ENCODE assay signal across 9 mouse cellular contexts in the genomic region with DNA sequence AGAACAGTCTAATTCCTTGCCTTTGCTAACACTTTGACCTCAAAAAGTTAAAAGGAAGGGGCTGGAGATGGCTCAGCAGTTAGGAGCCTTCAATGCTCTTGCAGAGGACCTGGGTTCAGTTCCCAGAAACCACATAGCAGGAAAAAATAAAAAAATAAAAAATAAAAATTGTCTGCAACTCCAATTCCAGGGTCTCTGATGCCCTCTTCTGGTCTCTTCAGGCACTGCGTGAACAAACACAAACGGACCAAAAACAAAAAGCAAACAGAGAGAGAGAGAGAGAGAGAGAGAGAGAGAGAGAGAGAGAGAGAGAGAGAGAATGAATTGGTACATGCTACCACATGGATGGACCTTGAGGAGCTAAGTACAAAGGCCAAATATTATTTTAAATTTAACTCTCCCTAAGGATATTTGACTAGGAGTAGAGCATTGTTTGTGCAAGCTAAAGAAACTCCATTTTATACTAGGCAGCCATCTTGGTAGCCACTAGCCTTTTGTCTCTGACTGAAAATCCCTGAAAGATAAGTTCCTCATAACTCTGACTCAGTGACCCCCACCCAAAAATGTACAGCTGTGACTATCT. TPM values are rescaled to one million over a fixed set of nuclear protein-coding genes. Genes with fewer than 3 reads are reported as not detected.
DNase-seq lines count a peak whose midpoint lies in the region; ATAC-seq lines count a peak whose summit lies in the region.
"Had no signal": no experiment of that assay in that cellular context is flagged by ENCODE, and none has a peak within 500 bp of the region (broad histone marks: within the 10 kb centered on the region; RNA-seq: fewer than 3 reads in every experiment).

No protein-coding gene starts in this region.

- no peak overlapping the region for H3K4me2 ChIP-seq in intestine, embryonic 15.5 days (replicated peaks)
- no peak overlapping the region for H3K4me2 ChIP-seq in liver, embryonic 13.5 days
- H3K4me2 ChIP-seq: heart, embryonic 15.5 days had no signal

- WGBS in intestine, embryonic 15.5 days: 4% methylated on average over 2 of the region's 2 CpGs
- WGBS in liver, embryonic 13.5 days (ENCODE audit: insufficient replicate concordance): 2% methylated on average over 2 of the region's 2 CpGs

- no peaks in the 10 kb centered on the region for H3K36me3 ChIP-seq in intestine, embryonic 15.5 days
- H3K36me3 ChIP-seq in liver, embryonic 13.5 days: no peaks in the 10 kb centered on the region
- H3K36me3 ChIP-seq: heart, embryonic 15.5 days had no signal

- peak; percentile 76 for DNase-seq in urinary bladder, postnatal 14 days (ENCODE audit: low spot score)
- DNase-seq in urinary bladder, postnatal 10 days (ENCODE audit: low spot score): no peak
- peak; percentile 54 for DNase-seq in adrenal gland, postnatal 25 days
- peak; percentile 63 for DNase-seq in embryo, embryonic 9.5 days (ENCODE audit: extremely low spot score)
- peak; percentile 19 for DNase-seq in liver, embryonic 13.5 days
- DNase-seq in right cerebral cortex, adult 18-20 months: peak; percentile 35

- H3K9me3 ChIP-seq in intestine, embryonic 15.5 days: no peaks in the 10 kb centered on the region
- peaks cover 5% of the 10 kb centered on the region; the same call in 1 of the 2 replicates for H3K9me3 ChIP-seq in liver, embryonic 13.5 days (replicated peaks)
- H3K9me3 ChIP-seq: heart, embryonic 15.5 days had no signal

- ATAC-seq in intestine, embryonic 15.5 days: peak; percentile 50; the same call in 1 of the 2 replicates
- ATAC-seq in liver, embryonic 13.5 days (ENCODE audit: low read depth): no peak
- ATAC-seq in inflammation-experienced regulatory T-cells, adult 6 months: no peak

- no peak overlapping the region for H3K9ac ChIP-seq in intestine, embryonic 15.5 days
- no peak overlapping the region for H3K9ac ChIP-seq in liver, embryonic 13.5 days
- H3K9ac ChIP-seq: heart, embryonic 15.5 days had no signal

- no peaks in the 10 kb centered on the region for H3K4me1 ChIP-seq in intestine, embryonic 15.5 days (replicated peaks)
- no peaks in the 10 kb centered on the region for H3K4me1 ChIP-seq in liver, embryonic 13.5 days (replicated peaks)
- H3K4me1 ChIP-seq: heart, embryonic 15.5 days had no signal

- no peak overlapping the region for H3K4me3 ChIP-seq in intestine, embryonic 15.5 days (replicated peaks)
- H3K4me3 ChIP-seq in liver, embryonic 13.5 days (replicated peaks): no peak overlapping the region
- H3K4me3 ChIP-seq: heart, embryonic 15.5 days had no signal

- H3K27ac ChIP-seq in intestine, embryonic 15.5 days: no peak overlapping the region
- H3K27ac ChIP-seq in liver, embryonic 13.5 days: no peak overlapping the region
- H3K27ac ChIP-seq: heart, embryonic 15.5 days had no signal

- H3K27me3 ChIP-seq in intestine, embryonic 15.5 days (replicated peaks): no peaks in the 10 kb centered on the region
- no peaks in the 10 kb centered on the region for H3K27me3 ChIP-seq in liver, embryonic 13.5 days
- H3K27me3 ChIP-seq: heart, embryonic 15.5 days had no signal

RNA-seq across cellular contexts. Expression of gene Sdr9c7, which starts 39.2 kb away (rescaled TPM):
- total RNA-seq in adrenal gland, postnatal 25 days (2021): 0.82 and 2.6 TPM in 2 replicates
- 0.16 and 0.26 TPM in 2 replicates for polyA plus RNA-seq in intestine, embryonic 15.5 days (2015; fragmentation: Nextera tagmentation; extraction: Ambion mirVana)
- polyA plus RNA-seq in liver, embryonic 13.5 days (2015; fragmentation: Nextera tagmentation; extraction: Ambion mirVana): not detected in 2 replicates
- polyA plus RNA-seq in inflammation-experienced regulatory T-cells, adult 6 months (2017; shearing (Covaris generic)): not detected
- polyA plus RNA-seq: heart, embryonic 15.5 days had no signal

RNA-seq across cellular contexts. Expression of gene Rdh7, which starts 48.9 kb away (rescaled TPM):
- 5.8 TPM in 1 of 2 replicates, not detected in the other for total RNA-seq in adrenal gland, postnatal 25 days (2021)
- 0.35 and 0.63 TPM in 2 replicates for polyA plus RNA-seq in intestine, embryonic 15.5 days (2015; fragmentation: Nextera tagmentation; extraction: Ambion mirVana)
- polyA plus RNA-seq in liver, embryonic 13.5 days (2015; fragmentation: Nextera tagmentation; extraction: Ambion mirVana): 0.47 and 0.70 TPM in 2 replicates
- polyA plus RNA-seq in inflammation-experienced regulatory T-cells, adult 6 months (2017; shearing (Covaris generic)): not detected
- polyA plus RNA-seq: heart, embryonic 15.5 days had no signal
